In genomic region chr3:87157767-87158291, GRCm38 (mm10) we compare ENCODE assay signal across 9 mouse cellular contexts. TPM values are rescaled to one million over a fixed set of nuclear protein-coding genes. Genes with fewer than 3 reads are reported as not detected.
A peak's percentile ranks its signal among the peaks of the same experiment; 100 is the strongest.
DNase-seq lines count a peak whose midpoint lies in the region; ATAC-seq lines count a peak whose summit lies in the region.
"Had no signal": no experiment of that assay in that cellular context is flagged by ENCODE, and none has a peak within 500 bp of the region (broad histone marks: within the 10 kb centered on the region; RNA-seq: fewer than 3 reads in every experiment).

No protein-coding gene starts in this region.

- H3K9ac ChIP-seq in heart, embryonic 16.5 days (ENCODE audit: low read length), result peak overlapping the region; percentile 57
- peak overlapping the region; percentile 48 for H3K9ac ChIP-seq in limb, embryonic 13.5 days
- no peak overlapping the region; the same call in 1 of the 2 replicates for H3K9ac ChIP-seq in neural tube, embryonic 13.5 days

- peak overlapping the region; percentile 40 for H3K4me3 ChIP-seq in embryonic facial prominence, embryonic 10.5 days
- H3K4me3 ChIP-seq in heart, embryonic 16.5 days (ENCODE audit: low read length), result no peak overlapping the region
- peak overlapping the region; percentile 0; the same call in 1 of the 2 replicates for H3K4me3 ChIP-seq in limb, embryonic 13.5 days
- no peak overlapping the region for H3K4me3 ChIP-seq in neural tube, embryonic 13.5 days
- H3K4me3 ChIP-seq: megakaryocyte, embryonic 14.5 days had no signal

- peak overlapping the region; percentile 42 for H3K4me2 ChIP-seq in heart, embryonic 16.5 days (ENCODE audit: low read depth, low read length)
- H3K4me2 ChIP-seq in limb, embryonic 13.5 days (replicated peaks), result peak overlapping the region; percentile 51
- H3K4me2 ChIP-seq in neural tube, embryonic 13.5 days, result peak overlapping the region; percentile 4; the same call in 1 of the 2 replicates

- H3K4me1 ChIP-seq in embryonic facial prominence, embryonic 10.5 days, result peaks cover 98% of the 10 kb centered on the region
- peaks cover 63% of the 10 kb centered on the region for H3K4me1 ChIP-seq in heart, embryonic 16.5 days (ENCODE audit: control insufficient read depth, insufficient read depth, low read length)
- H3K4me1 ChIP-seq in limb, embryonic 13.5 days, result peaks cover 97% of the 10 kb centered on the region
- peaks cover 91% of the 10 kb centered on the region for H3K4me1 ChIP-seq in neural tube, embryonic 13.5 days (replicated peaks)
- H3K4me1 ChIP-seq: megakaryocyte, embryonic 14.5 days had no signal

- H3K9me3 ChIP-seq in embryonic facial prominence, embryonic 10.5 days, result no peaks in the 10 kb centered on the region
- no peaks in the 10 kb centered on the region for H3K9me3 ChIP-seq in heart, embryonic 16.5 days (replicated peaks; ENCODE audit: control insufficient read depth, low read length)
- no peaks in the 10 kb centered on the region for H3K9me3 ChIP-seq in limb, embryonic 13.5 days
- no peaks in the 10 kb centered on the region for H3K9me3 ChIP-seq in neural tube, embryonic 13.5 days
- H3K9me3 ChIP-seq: megakaryocyte, embryonic 14.5 days had no signal

- no peak for ATAC-seq in heart, embryonic 16.5 days (replicated peaks; ENCODE audit: extremely low read depth, insufficient read depth, low FRiP score)
- peak; percentile 29; the same call in 1 of the 2 replicates for ATAC-seq in limb, embryonic 13.5 days (ENCODE audit: low FRiP score, low read depth)
- no peak for ATAC-seq in neural tube, embryonic 13.5 days (ENCODE audit: low read depth)

- peaks cover 45% of the 10 kb centered on the region for H3K36me3 ChIP-seq in embryonic facial prominence, embryonic 10.5 days (replicated peaks)
- H3K36me3 ChIP-seq in heart, embryonic 16.5 days (ENCODE audit: control insufficient read depth, insufficient read depth), result no peaks in the 10 kb centered on the region
- H3K36me3 ChIP-seq in limb, embryonic 13.5 days, result peaks cover 23% of the 10 kb centered on the region
- no peaks in the 10 kb centered on the region for H3K36me3 ChIP-seq in neural tube, embryonic 13.5 days

- DNase-seq in R1 (ENCODE audit: low read depth, low spot score), result peak; percentile 53
- peak; percentile 80 for DNase-seq in embryonic facial prominence, embryonic 10.5 days (ENCODE audit: low spot score)
- DNase-seq in layer of hippocampus, postnatal 14 days (ENCODE audit: low spot score in 2 of 2), result no peak
- DNase-seq in right cerebral cortex, postnatal 4 days, result no peak
- no peak for DNase-seq in natural killer cell, adult 2 months (ENCODE audit: low spot score in 2 of 2)

- H3K27ac ChIP-seq in embryonic facial prominence, embryonic 10.5 days (replicated peaks), result peak overlapping the region; percentile 89
- H3K27ac ChIP-seq in heart, embryonic 16.5 days (ENCODE audit: low read length), result peak overlapping the region; percentile 86
- peak overlapping the region; percentile 96 for H3K27ac ChIP-seq in limb, embryonic 13.5 days
- H3K27ac ChIP-seq in neural tube, embryonic 13.5 days (replicated peaks), result peak overlapping the region; percentile 68

- WGBS in embryonic facial prominence, embryonic 10.5 days, result 7% methylated on average over 12 of the region's 12 CpGs
- WGBS in heart, embryonic 16.5 days, result 13% methylated on average over 12 of the region's 12 CpGs
- WGBS in limb, embryonic 13.5 days, result 5% methylated on average over 12 of the region's 12 CpGs
- WGBS in neural tube, embryonic 13.5 days, result 28% methylated on average over 12 of the region's 12 CpGs

- no peaks in the 10 kb centered on the region for H3K27me3 ChIP-seq in embryonic facial prominence, embryonic 10.5 days (replicated peaks; ENCODE audit: low read depth, poor library complexity, severe bottlenecking)
- H3K27me3 ChIP-seq in heart, embryonic 16.5 days (ENCODE audit: control insufficient read depth, insufficient read depth, low read length), result no peaks in the 10 kb centered on the region
- no peaks in the 10 kb centered on the region for H3K27me3 ChIP-seq in limb, embryonic 13.5 days
- no peaks in the 10 kb centered on the region for H3K27me3 ChIP-seq in neural tube, embryonic 13.5 days

RNA-seq across cellular contexts. Expression of gene Kirrel, which starts 16.7 kb away (rescaled TPM):
- polyA plus RNA-seq in embryonic facial prominence, embryonic 10.5 days (2016; fragmentation: Nextera tagmentation; extraction: Ambion mirVana), result 17.4 and 18.4 TPM in 2 replicates
- 7.6 and 10.2 TPM in 2 replicates for polyA plus RNA-seq in heart, embryonic 16.5 days (2015; fragmentation: Nextera tagmentation; extraction: Ambion mirVana)
- polyA plus RNA-seq in limb, embryonic 13.5 days (2015; fragmentation: Nextera tagmentation; extraction: Ambion mirVana), result 25.6 and 26.1 TPM in 2 replicates
- 9.8 and 10.4 TPM in 2 replicates for polyA plus RNA-seq in neural tube, embryonic 13.5 days (2015; fragmentation: Nextera tagmentation; extraction: Ambion mirVana)
- total RNA-seq in layer of hippocampus, postnatal 14 days (2021), result 1 to 10 TPM; 4.7 to 4.8 TPM

Comparison
In these comparisons a context has a peak if more than half of its experiments do, and no peak if none do; other contexts are left out.
1. DNase-seq: peak in R1 (single experiment) and embryonic facial prominence, embryonic 10.5 days (single experiment); none in layer of hippocampus, postnatal 14 days (0 of 2), right cerebral cortex, postnatal 4 days (single experiment) and natural killer cell, adult 2 months (0 of 2).
2. H3K4me3 ChIP-seq: peak in embryonic facial prominence, embryonic 10.5 days (single experiment) and limb, embryonic 13.5 days (single experiment); none in heart, embryonic 16.5 days (single experiment) and neural tube, embryonic 13.5 days (single experiment).
3. Peak in every context shown above with its lines, with median percentiles within 50 percentile points of each other: H3K27ac ChIP-seq and H3K4me2 ChIP-seq.